ENCODE assay signal across 8 mouse cellular contexts in the genomic region with DNA sequence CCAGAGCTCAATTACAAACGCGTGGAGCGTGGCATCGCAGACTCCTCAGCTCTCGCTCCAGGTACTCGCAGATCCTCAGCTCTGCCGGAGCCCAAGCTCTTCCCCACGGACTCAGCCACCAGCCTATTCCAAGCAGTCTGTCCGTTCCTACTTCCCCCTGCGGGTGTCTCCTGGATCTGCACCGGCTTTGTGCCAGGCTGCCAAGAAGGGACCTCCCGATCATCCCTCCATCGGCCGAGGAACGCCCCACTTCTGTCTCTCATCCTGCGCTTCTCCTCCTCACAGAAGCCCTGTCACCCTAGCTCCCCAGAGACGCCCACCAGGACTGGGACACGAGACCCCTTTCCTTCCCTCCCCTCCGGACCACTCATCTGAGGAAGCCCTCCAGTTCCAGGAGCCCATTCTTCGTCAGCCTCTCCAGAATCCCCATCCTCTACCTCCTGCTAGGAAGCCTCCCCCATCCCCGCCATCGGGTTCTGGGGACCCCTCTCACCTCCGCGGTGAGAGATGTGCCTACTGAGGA. TPM values are rescaled to one million over a fixed set of nuclear protein-coding genes. Genes with fewer than 3 reads are reported as not detected.
A peak's percentile ranks its signal among the peaks of the same experiment; 100 is the strongest.
DNase-seq lines count a peak whose midpoint lies in the region; ATAC-seq lines count a peak whose summit lies in the region.

No protein-coding gene starts in this region.

- peak overlapping the region; percentile 93 for H3K9ac ChIP-seq in hindbrain, embryonic 13.5 days

- H3K4me2 ChIP-seq in hindbrain, embryonic 13.5 days: peak overlapping the region; percentile 63

- peak overlapping the region; percentile 74 for H3K4me3 ChIP-seq in hindbrain, embryonic 13.5 days

- H3K4me1 ChIP-seq in hindbrain, embryonic 13.5 days (replicated peaks): peaks cover 50% of the 10 kb centered on the region

- H3K27ac ChIP-seq in hindbrain, embryonic 13.5 days: peak overlapping the region; percentile 98

- under 1% methylated on average over 24 of the region's 24 CpGs for WGBS in hindbrain, embryonic 13.5 days

- no peaks in the 10 kb centered on the region for H3K9me3 ChIP-seq in hindbrain, embryonic 13.5 days

- peaks cover 15% of the 10 kb centered on the region for H3K36me3 ChIP-seq in hindbrain, embryonic 13.5 days

- DNase-seq in R1 (ENCODE audit: low read depth, low spot score): peak; percentile 75
- DNase-seq in cerebellum, postnatal 14 days: peak; percentile 79 to 80
- DNase-seq in frontal cortex, postnatal 14 days (ENCODE audit: low spot score in 2 of 2): peak; percentile 65
- peak; percentile 47 to 60 for DNase-seq in layer of hippocampus, postnatal 25 days (ENCODE audit: extremely low spot score in 1 of 2, low spot score in 1 of 2)
- DNase-seq in lung, postnatal 14 days: peak; percentile 72
- peak; percentile 71 for DNase-seq in ovary, postnatal 36 days (ENCODE audit: low spot score)
- peak; percentile 50 to 69 for DNase-seq in urinary bladder, adult 18-20 months (ENCODE audit: low spot score in 2 of 2)

- H3K27me3 ChIP-seq in hindbrain, embryonic 13.5 days: no peaks in the 10 kb centered on the region

- peak; percentile 73 for ATAC-seq in hindbrain, embryonic 13.5 days (ENCODE audit: low FRiP score)

RNA-seq across cellular contexts. Expression of a gene that starts 0.5 kb away (rescaled TPM):
- 190 and 193 TPM in 2 replicates for polyA plus RNA-seq in hindbrain, embryonic 13.5 days (2015; fragmentation: Nextera tagmentation; extraction: Ambion mirVana)
- 10 to 100 TPM; 46.3 to 48.7 TPM for total RNA-seq in layer of hippocampus, postnatal 25 days (2021)

RNA-seq across cellular contexts. Expression of a gene that starts 13.2 kb away (rescaled TPM):
- 21.3 and 22.4 TPM in 2 replicates for polyA plus RNA-seq in hindbrain, embryonic 13.5 days (2015; fragmentation: Nextera tagmentation; extraction: Ambion mirVana)
- 10 to 100 TPM; 16.4 to 16.8 TPM for total RNA-seq in layer of hippocampus, postnatal 25 days (2021)

RNA-seq across cellular contexts. Expression of a gene that starts 35.1 kb away (rescaled TPM):
- polyA plus RNA-seq in hindbrain, embryonic 13.5 days (2015; fragmentation: Nextera tagmentation; extraction: Ambion mirVana): 3.0 and 3.5 TPM in 2 replicates
- under 1 TPM; 0.31 to 0.57 TPM for total RNA-seq in layer of hippocampus, postnatal 25 days (2021)

RNA-seq across cellular contexts. Expression of a gene that starts 35.6 kb away (rescaled TPM):
- 56.8 and 57.6 TPM in 2 replicates for polyA plus RNA-seq in hindbrain, embryonic 13.5 days (2015; fragmentation: Nextera tagmentation; extraction: Ambion mirVana)
- total RNA-seq in layer of hippocampus, postnatal 25 days (2021): 10 to 100 TPM; 15.4 to 16.2 TPM

RNA-seq across cellular contexts. Expression of a gene that starts 53.5 kb away (rescaled TPM):
- polyA plus RNA-seq in hindbrain, embryonic 13.5 days (2015; fragmentation: Nextera tagmentation; extraction: Ambion mirVana): 82.1 and 83.5 TPM in 2 replicates
- 100 to 1,000 TPM; 189 to 204 TPM for total RNA-seq in layer of hippocampus, postnatal 25 days (2021)

Comparison
In these comparisons a context has a peak if more than half of its experiments do, and no peak if none do; other contexts are left out.
1. Peak in every context shown above with its lines: DNase-seq, ATAC-seq, H3K4me3 ChIP-seq and H3K27ac ChIP-seq.